Mouse (Mus musculus): Measurements from ENCODE around the gene Lpp.

The Lpp gene

DNA sequence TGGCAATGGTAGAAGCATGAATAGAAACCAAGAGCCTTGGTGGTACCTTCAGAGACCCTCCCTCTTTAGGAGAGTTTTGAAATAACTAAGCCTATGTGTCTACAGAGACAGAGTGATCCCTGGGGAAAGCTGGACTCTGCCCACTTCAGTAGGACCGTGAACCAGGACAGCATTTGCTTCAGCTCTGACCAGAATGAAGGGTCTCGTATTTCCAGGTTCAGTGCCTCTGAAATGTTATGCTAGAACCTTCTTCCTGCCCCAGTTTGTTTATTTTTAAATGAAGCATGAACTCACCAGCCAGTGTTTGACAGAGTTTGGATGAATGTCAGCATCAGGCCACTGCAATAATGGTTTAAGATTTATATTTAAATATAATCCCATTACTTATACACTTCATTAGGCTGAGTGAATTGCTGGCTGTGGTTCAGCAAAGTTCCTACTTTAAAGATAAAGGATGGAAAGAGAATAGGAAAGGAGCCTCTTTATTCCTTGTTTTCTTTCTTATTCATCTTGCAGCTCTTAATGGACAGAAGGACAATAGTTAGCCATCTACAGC is 507.0 kb downstream of the Lpp start:
- no peak for DNase-seq

DNA sequence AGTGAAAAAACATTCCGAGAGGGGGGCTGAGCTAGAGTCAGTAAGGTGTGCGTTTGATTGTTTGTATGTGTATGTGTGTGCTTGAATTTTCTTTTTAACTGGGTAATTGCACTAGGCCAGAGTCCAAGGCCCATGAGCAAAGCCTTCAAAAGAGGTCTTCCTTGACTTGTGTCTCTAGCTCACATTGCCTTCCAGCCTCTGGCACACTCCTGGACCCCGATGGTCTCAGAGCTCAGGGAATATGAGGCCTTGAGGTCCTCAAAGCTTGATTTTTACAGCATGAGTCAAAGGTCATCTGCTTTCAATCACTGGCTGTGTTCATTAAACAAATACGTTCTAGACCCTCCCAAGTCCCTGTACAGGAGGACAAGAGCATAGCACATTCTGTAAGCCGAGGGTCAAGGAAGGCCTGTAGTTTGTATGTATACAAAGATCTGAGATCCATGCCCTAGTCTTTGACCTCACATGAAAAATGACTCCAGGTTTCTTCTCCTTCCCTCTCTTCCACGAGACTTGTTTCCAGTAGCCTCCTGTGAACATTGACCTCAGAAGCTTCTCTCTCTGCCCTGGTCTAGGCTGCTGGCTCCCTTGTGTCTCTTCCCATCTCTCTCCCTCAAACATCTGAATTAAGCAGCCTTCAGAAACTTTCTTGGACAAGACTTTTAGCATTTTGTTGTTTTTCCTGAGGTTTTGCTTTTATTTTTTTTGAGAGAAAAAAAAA is 508.0 kb downstream of the Lpp start:
- DNase-seq = no peak

DNA sequence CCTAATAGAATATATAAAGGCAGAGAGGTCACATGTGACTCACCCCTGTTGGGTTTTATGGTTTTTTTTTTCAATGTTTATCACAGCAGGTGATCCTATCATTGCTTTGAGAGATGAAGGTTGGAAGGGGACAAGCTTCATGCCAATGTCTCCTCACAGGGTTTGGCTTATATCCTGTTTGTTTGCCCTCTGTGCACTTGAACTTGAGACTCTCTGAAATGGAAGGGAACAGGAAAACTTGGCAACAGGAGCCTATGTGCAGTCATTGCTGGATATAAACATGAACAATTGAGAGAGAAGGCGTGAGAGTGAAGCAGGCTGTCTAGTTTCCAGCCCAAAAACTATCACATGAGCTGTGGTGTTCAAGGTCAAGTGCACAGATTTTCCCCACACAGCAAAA is 508.8 kb downstream of the Lpp start:
- no peak for DNase-seq

DNA sequence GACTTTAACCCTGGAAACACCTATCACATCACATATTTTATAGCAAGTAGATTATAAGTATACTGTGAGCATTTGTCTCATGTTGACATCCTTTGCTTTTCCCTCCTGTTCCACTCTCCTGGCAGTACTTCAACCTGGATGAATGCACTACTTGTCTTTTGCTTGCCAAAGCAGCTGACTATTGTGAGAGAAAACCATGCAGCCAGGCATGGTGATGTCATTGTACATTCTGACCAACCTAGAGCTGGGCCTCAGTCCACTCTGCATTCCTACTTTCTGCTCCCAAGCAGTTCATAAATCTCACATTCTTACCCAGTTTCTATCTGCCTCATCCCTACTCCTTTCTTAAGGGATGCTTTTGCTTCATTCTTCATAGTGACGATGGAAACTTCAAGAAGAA is 515.6 kb downstream of the Lpp start:
- DNase-seq = peak; percentile 18

DNA sequence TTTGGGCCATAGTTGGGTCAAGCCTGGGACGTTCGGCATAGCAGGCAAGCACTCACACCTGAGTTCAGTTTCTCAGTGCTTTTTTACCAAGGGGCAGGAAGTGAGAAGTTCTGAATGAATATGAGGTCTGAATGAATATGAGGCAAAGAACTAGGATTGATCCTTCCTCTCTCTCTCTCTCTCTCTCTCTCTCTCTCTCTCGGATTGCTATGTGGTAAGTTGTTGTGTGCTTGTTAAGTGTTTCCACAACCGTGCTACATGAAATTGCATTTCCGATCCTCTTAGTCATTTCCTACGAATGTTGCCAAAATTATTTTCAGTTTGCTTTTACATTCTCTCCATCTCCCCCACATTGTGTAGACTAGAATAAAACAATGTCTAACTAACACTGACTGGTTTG is 517.0 kb downstream of the Lpp start:
- DNase-seq = no peak

DNA sequence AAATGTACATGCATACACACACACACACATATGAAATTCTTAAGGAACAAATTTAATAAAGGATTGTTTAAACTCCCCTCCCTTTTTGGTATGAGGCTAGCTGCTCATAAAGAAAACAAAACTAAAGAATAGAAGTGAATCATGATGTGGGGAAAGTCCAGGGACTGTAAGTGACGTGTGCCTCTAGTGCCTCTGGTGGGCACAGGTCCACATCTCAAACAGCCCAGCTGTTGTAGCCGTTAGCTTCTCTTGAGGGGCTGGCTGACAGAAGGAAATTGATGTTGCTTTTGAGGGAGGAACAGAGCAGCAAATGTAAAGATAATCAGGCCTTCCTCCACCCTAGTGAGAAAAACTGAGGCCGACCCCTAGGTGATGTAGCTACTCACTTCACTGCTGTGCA is 517.5 kb downstream of the Lpp start:
- DNase-seq = no peak

DNA sequence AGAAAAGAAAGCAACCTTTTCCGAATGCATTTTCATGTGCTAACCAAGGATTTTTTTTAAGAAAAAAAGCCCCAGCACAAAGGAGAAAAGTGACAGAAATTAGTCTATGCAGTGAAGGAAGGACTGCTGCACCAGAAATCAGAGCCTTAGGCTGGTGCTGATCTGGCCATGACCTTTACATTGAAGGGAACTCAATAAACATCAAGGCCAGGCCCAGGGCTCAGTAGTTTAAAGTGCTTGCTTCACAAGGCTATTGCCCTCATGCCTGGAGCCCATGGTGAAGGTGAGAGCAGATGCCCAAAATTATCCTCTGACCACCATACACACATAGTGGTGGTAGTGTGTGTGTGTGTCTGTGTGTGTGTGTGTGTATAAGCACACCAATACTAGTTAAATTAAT is 519.1 kb downstream of the Lpp start:
- no peak for DNase-seq

DNA sequence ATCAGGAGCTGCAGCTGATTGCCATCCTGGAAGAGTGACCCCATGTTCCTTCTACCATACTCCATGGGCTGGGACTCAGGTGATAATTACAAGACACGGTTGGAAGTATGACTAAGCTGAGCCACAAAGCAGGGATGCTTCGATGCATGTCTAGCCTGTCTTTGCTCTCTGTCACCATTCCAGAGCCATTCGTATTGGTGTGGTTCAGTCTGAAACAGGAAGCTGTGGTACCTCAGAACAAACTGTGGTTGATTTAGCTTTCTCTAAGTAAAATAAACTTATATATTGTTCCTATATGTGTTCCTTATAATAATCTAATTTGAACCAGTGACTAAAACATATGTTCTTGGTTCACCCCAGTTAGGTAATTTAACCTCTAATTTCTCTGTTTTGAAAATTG is 519.7 kb downstream of the Lpp start:
- no peak for DNase-seq

DNA sequence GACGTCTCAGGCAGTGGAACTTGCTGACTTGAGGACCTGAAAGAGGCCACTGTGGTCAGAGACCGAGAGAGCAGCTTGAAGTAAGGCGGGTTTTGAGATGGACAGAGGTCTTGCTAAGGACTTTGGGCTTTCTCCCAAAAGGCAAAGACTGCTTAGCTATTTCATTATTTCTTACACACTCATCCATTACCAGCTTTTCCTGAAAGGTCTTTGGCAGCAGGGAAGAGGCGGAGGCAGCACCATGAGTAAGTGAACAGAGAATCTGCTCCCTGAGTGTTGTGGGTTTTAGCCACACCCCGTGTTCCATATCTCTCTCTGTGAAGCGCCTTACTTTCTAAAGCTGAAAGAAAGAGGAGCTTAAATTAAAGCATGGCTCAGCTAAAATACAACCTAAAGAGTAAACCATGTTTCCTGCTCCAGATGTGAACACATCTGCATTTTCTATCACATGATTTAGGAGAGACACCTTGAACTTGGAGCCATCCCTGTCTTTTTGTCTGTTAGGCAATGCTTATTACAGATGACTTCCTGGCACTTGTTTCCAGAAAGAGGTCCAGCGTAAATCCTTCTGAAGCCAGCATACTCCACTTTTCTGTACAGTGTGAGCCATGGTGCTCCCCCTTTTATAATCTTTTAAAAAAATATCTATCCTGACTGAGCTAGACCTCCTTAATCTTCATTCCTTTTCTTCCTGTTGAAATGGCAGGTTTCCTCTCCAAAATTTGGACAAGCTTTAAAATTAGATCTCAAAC is 520.5 kb downstream of the Lpp start:
- no peak for DNase-seq

DNA sequence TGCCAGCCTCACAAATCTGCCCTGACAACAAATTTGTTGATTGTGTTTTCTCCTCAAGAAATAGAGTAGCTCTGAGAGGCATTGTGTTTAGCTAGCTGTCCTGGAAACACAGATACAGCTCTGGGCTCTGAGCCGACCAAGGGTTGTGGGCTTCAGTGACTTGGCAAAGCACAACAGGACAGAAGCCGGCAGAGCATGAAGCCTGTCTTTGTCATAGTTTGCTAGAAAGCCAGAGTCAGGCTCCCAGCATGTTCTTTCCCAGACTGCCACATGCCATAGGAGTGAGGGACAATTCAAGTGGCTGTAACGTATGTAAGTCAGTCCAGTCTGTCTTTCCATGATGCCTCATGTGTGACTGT is 521.1 kb downstream of the Lpp start:
- peak; percentile 57 for DNase-seq

DNA sequence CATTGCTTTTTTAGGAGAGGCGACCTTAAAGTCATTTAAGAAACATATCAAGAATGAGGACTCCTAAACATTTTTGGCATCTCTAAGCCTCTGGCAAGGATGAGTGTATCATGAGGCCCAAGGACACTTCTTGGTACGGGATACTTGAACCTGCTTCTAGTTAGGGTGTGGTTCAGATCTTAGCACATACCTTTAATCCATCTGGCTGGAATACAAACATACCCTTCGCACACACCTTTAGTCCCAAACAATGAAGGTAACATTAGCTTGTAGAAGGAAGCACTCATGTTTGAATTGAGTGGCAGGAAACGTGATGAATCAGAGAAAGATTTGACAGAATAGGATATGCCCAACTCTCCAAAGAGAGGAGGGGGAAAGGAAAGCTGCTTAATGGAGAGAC is 522.2 kb downstream of the Lpp start:
- no peak for DNase-seq

DNA sequence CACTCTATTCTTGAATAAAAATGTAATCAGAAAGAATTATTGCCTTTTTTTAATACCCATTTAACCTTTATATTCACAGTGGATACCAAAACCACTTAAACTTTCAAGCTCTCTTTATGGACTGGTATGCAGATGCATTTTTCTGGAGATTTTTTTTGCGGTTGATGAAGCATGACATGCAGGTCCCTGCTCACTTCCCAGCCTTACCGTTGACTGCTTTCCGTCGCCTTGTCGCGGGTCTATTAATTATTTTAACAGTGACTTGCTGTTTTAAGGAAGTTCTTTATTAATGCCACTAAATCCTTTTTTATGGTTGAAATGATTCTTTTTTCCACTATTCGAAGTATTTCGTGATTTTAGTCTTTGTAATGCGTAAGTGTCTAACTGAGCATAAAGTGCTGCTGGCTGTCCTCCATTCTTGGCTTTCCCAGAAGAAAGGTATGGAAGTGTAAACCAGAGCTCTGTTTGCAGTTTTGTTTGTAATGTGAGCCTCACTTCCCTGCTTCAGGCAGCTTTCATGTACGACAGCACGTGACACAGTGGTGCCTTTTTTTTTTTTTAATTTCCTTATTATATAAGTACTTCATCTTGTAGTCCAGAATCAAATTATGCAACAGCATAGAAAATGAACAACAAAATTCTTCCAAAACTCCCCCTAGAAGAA is 526.2 kb downstream of the Lpp start:
- DNase-seq = no peak

DNA sequence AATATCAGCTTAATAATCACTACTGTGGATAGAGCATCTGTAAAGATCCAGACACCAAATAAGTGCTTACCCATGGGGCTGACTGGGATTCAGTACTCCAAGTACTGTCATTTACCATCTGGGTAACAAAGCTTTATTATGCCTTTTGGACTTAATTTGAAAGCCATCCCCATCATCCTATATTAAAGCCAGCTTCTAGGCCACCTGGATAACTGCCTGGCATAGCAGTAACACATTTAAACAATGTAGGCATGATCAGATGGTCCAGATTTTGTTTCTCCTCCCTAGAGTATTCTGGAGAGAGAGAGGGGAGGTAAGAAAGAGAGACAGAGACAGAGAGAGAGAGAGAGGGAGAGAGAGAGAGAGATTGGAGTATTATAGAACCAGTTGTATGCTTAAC is 536.8 kb downstream of the Lpp start:
- no peak for DNase-seq

DNA sequence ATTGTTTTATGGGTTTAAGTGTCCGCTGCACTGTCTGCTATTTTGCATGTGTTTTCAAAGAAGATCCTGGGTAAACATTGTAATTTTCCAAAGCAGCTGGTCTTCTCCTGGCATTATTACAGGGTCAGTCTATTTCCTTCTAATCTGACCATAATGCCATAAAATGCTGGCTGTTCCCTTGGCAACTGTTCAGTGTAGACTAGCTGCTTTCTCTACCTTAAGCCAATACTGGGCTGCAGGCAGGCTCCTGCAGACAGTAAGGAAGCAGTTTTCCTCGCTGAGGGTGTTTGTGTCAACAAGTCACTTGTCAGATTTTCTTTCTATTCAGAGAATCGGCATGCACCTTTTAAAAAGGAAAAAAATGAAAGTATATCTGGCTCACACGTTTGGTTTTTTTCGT is 537.3 kb downstream of the Lpp start:
- DNase-seq = no peak

DNA sequence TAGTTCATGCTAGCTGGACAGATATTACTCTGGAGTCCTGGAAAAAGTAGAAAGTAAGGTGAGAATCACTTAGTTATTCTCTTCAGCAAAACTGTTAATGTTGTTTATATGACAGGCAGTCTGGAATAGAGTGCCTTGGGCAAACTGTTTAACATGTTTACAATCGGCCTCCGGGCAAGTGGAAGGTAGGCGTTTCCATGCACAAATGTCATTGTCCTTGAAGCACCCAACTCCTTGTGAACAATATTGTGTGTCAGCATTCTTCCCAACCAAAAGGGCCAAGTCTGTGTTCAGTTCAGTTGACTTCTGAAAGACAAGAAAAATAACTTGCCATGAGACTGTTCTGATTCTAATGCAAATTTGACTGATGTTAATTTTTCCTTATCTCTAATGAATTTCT is 539.5 kb downstream of the Lpp start:
- DNase-seq = no peak

DNA sequence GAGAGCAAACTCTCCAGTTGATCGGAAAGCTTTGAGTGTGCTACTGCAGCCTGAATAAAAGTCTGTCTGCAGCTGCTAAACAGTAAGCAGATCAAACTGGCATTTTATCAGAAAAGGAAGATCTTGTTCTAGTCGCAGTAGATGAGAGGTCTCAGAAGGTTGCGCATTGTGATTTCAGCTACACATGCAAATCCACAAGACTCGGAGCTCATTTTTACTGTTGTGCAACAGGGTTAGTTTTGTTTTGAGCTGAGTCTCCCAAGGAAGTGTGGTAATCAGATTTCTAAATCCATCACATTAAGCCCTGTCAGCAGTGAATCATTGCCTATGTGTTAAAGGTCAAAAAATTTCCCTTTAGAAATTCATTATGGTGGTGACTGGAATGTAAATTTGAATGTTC is 540.4 kb downstream of the Lpp start:
- peak; percentile 24 for DNase-seq

DNA sequence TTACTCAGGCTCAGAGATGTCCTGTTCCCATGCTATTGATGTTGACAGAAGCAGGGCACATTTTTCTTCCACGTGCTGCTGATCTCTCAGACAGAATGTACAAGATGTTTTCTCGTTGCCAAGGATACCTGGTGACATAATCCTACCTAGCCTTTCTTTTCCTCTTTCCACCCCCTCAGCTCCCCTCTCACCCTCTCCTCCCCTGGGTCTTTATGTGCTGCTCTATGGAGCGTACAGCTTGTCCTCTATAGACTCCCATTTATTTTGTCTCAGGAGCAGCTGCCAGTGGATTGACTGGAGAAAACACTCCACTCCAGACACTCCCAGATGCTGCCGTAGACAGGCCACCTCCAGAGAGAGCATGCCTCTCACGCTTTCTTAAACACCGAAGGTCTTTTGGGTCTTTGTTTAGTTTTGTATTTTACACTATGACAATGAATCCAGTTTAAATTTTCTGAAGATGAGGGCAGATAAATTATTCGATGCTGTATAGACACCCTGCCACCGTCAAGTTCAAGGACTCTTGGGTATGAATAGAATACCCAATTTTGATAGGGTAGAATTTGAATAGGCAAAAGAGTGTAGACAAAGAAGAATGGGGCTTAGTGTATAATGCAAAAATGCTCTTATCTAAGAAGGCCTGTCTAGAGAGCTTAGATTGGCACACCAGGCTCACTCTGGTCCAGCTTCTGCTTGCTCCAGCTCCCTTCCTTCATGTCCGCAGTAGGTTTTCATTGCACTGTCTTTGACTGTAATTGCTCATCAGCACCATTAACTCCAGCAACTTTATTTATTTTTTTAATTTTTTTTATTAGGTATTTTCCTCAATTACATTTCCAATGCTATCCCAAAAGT is 548.2 kb downstream of the Lpp start:
- no peak for DNase-seq

DNA sequence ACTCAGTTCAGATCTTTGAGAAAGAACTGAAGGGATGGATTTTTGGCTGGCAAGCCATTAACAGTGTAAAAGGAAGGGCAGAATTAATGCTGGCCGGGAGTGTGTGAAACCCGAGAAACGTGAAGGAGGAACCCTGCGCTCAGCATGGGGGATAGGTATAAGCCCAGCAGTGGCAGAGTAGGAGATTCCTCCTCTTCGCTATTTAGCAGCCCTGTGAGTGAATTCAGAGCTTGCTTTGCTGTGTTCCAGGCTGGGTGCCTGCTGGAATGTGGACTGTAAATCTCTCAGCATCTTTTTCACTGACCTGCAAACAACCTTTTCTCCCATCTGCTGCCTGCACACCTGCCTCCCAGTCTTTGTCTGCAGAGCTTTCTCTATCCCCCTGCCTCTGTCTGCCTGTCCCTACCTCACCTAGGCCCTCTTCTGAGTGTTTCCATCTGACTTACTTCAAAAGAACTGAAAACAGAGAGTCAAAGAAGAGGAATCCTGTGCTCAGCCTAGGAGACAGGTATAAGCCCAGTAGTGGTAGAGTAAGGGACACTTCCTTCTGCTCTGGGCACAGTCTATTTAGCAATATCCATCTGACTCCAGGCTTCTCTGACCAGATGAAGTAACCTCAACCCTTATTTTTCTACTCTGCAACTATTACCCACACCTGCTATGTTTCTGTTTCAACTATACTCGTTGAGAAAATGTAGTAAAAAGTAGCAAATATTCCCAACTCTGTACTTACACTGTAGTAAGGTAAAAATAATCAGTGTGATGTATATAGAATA is 550.4 kb downstream of the Lpp start:
- no peak for DNase-seq

DNA sequence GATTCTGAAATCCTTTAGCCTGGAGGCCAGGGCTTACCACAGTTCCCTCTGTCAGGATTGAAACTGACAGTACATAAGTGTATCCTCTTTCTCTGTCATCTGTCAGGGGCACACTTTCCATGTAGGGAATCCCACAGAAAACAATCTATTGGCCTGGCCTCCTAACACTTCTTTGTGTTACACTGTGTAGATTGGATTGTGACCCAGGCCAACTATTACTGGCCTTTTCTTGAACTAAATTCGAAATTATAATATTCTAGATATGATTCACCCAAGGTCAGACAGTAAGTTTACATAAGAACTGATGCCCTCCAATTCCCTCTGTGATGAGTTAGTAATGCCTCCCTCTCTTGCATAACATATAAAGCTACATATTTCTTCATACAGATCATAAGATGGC is 553.0 kb downstream of the Lpp start:
- no peak for DNase-seq

DNA sequence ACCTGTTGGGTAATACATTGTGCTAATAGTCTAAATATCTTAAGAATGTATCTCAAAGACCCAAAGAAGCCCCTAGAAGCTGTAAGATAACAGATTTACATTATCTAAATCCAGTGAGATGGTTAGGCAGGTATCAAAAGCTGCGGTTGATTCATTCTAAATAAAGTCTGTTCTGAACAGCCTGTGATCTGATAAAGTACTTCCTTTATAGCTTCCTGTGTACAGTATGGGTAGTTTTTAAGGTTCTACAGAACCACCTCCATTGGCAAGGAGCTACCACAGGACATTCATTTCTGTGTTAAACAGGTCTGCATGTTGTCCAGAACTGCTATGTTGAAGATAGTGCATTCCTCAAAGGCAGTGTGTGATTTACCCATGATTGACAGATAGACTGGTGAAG is 554.2 kb downstream of the Lpp start:
- DNase-seq = no peak

DNA sequence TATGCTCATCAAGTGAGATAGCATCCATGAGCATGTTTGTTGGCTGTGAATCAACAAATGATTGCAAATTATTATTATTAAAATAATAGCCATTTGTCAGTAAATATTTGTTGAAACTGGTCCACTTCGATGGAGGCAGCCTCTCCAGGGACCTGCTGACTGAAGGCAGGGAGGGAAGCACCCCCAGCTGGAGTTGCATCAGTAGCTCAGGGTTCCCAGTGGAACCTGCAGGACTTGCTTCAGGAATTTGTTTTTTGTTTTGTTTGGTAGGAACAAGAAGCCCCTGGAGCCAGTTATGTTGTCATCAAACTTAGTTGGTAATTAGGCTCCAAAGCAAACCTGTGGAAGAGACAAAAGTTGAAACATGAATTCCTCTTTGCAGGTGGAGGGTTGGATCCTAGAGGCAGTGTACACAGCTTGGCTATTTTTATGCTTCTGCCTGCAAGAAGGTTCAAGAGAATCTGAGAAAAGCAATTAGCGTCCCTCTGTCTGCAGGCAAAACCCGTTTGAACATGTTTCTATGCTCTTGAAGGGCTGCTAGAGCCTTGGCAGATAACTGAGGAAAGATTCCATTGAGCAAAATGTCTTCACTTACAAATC is 554.9 kb downstream of the Lpp start:
- no peak for DNase-seq

DNA sequence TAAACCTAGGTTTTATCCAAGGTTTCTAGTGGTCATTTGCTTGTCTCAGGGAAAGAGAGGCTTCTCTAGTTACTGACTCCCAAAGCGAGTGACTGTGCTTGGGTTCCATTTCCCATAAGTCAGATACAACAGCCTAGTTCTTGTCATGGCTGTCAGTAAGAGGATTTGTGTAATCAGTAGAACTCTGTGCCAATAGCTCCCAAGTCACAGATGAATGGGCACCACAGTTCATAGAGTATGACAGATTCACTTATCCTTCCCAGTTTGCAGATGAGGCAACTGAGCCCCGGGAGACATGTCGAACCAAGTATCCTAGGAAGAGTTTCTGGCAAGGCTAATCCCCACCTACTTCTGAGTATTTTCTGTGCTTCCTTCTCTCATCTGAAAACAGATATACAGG is 556.0 kb downstream of the Lpp start:
- no peak for DNase-seq

All from lung, postnatal 14 days (tissue).